Mouse (Mus musculus) splenic B cell, adult 2 months (primary cell): ENCODE data around the gene Syt16.
A peak's percentile ranks its signal among the peaks of the same experiment; 100 is the strongest.

ENCODE experiments used
- DNase-seq: peaks from one replicate; pipeline ENCODE4 v3.0.0-alpha.2; 2011; ENCODE audit warnings: low read depth, low spot score
- H3K27me3 ChIP-seq: 2 replicates; pipeline ENCODE4 v1.6.1; 2012; ENCODE audit warnings: mild to moderate bottlenecking, low read length, moderate library complexity, mixed read lengths; ENCODE audit not compliant: control insufficient read depth, poor library complexity, insufficient read depth, severe bottlenecking
- H3K36me3 ChIP-seq: 2 replicates; pipeline ENCODE4 v1.6.1; 2012; ENCODE audit warnings: mild to moderate bottlenecking, low read length, moderate library complexity, mixed read lengths; ENCODE audit not compliant: control insufficient read depth, poor library complexity, insufficient read depth, severe bottlenecking

The Syt16 gene

GRCm38 (mm10) chr12:73997297-73998127 is at the start of gene Syt16:
Gene Syt16 (plus strand): TSS chr12:73997661.
- H3K36me3 ChIP-seq: no peaks in the 10 kb centered on the region
- no peak for DNase-seq
- H3K27me3 ChIP-seq: no peaks in the 10 kb centered on the region; the same call in 1 of the 2 replicates

GRCm38 (mm10) chr12:73948415-73948814 is 49.0 kb upstream of the Syt16 start:
- Histone ChIP-seq H3K36me3 (peaks cover 8% of the 10 kb centered on the region; the same call in 1 of the 2 replicates), H3K27me3 (no peaks in the 10 kb centered on the region)
- no peak for DNase-seq

- Histone ChIP-seq H3K36me3 (peaks cover 5% of the 10 kb centered on the region; the same call in 1 of the 2 replicates), H3K27me3 (no peaks in the 10 kb centered on the region)
- DNase-seq: peak; percentile 25
These were observed 48.0 kb upstream of the Syt16 start for GRCm38 (mm10) chr12:73949318-73950058.

- Histone ChIP-seq H3K27me3 (no peaks in the 10 kb centered on the region), H3K36me3 (no peaks in the 10 kb centered on the region)
- peak; percentile 50 for DNase-seq
These were observed 44.6 kb upstream of the Syt16 start for GRCm38 (mm10) chr12:73952879-73953278.

GRCm38 (mm10) chr12:73953420-73954186 is 43.9 kb upstream of the Syt16 start:
- Histone ChIP-seq H3K36me3 (no peaks in the 10 kb centered on the region), H3K27me3 (no peaks in the 10 kb centered on the region)
- DNase-seq: peak; percentile 6

GRCm38 (mm10) chr12:73954785-73955184 is 42.7 kb upstream of the Syt16 start:
- DNase-seq: no peak
- Histone ChIP-seq H3K36me3 (no peaks in the 10 kb centered on the region), H3K27me3 (no peaks in the 10 kb centered on the region)

- DNase-seq: no peak
- Histone ChIP-seq H3K27me3 (no peaks in the 10 kb centered on the region), H3K36me3 (no peaks in the 10 kb centered on the region)
These were observed 39.8 kb upstream of the Syt16 start for GRCm38 (mm10) chr12:73957676-73958075.

GRCm38 (mm10) chr12:73958830-73959229 is 38.6 kb upstream of the Syt16 start:
- no peak for DNase-seq
- Histone ChIP-seq H3K36me3 (no peaks in the 10 kb centered on the region), H3K27me3 (no peaks in the 10 kb centered on the region)

- H3K27me3 ChIP-seq: no peaks in the 10 kb centered on the region
- peak; percentile 98 for DNase-seq
- peaks cover 7% of the 10 kb centered on the region for H3K36me3 ChIP-seq
These were observed 32.9 kb upstream of the Syt16 start, which contains the start of gene Snapc1 for GRCm38 (mm10) chr12:73964291-73965281. Gene Snapc1 (plus strand): TSS chr12:73964481.

- Histone ChIP-seq H3K36me3 (peaks cover 23% of the 10 kb centered on the region), H3K27me3 (no peaks in the 10 kb centered on the region)
- DNase-seq: no peak
These were observed 28.3 kb upstream of the Syt16 start for GRCm38 (mm10) chr12:73969142-73969541.

- no peaks in the 10 kb centered on the region for H3K27me3 ChIP-seq
- no peak for DNase-seq
- H3K36me3 ChIP-seq: peaks cover 30% of the 10 kb centered on the region
These were observed 22.9 kb upstream of the Syt16 start for GRCm38 (mm10) chr12:73974584-73974983.

- Histone ChIP-seq H3K27me3 (no peaks in the 10 kb centered on the region), H3K36me3 (peaks cover 16% of the 10 kb centered on the region)
- DNase-seq: peak; percentile 22
These were observed 19.3 kb upstream of the Syt16 start for GRCm38 (mm10) chr12:73978144-73978543.

- Histone ChIP-seq H3K36me3 (peaks cover 15% of the 10 kb centered on the region), H3K27me3 (no peaks in the 10 kb centered on the region)
- no peak for DNase-seq
These were observed 17.8 kb upstream of the Syt16 start for GRCm38 (mm10) chr12:73979667-73980066.

- Histone ChIP-seq H3K36me3 (peaks cover 22% of the 10 kb centered on the region), H3K27me3 (no peaks in the 10 kb centered on the region)
- no peak for DNase-seq
These were observed 14.9 kb upstream of the Syt16 start for GRCm38 (mm10) chr12:73982533-73982932.
